Mouse (Mus musculus) heart, embryonic 15.5 days (tissue): ENCODE results near the gene Ndufa13. TPM values are rescaled to one million over a fixed set of nuclear protein-coding genes. Genes with fewer than 3 reads are reported as not detected.

ENCODE experiments used
- ATAC-seq: fragments of 200-750 bp; cut with Nextera tagmentation; replicated peaks from 2 replicates; pipeline ENCODE4 v1.8.0; 2017; ENCODE audit warnings: low read depth, moderate TSS enrichment; ENCODE audit not compliant: insufficient number of reproducible peaks, insufficient read depth, low FRiP score
- H3K27ac ChIP-seq: fragments of 300-500 bp; sonication (generic); 2 replicates; pipeline ENCODE4 v1.5.1; 2015; ENCODE audit warnings: mild to moderate bottlenecking, inconsistent platforms
- H3K27me3 ChIP-seq: fragments of 300-500 bp; sonication (generic); 2 replicates; pipeline ENCODE4 v1.6.1; 2015; ENCODE audit warnings: inconsistent platforms
- H3K36me3 ChIP-seq: fragments of 300-500 bp; sonication (generic); 2 replicates; pipeline ENCODE4 v1.6.1; 2015; ENCODE audit warnings: mild to moderate bottlenecking, inconsistent platforms
- H3K4me1 ChIP-seq: fragments of 300-500 bp; sonication (generic); replicated peaks from 2 replicates; pipeline ENCODE4 v1.6.1; 2015; ENCODE audit warnings: inconsistent platforms
- H3K4me2 ChIP-seq: fragments of 300-500 bp; sonication (generic); 2 replicates; pipeline ENCODE4 v1.6.1; 2015; ENCODE audit warnings: inconsistent platforms, mild to moderate bottlenecking, moderate library complexity
- H3K4me3 ChIP-seq: fragments of 300-500 bp; sonication (generic); 2 replicates; pipeline ENCODE4 v1.5.1; 2015; ENCODE audit warnings: mild to moderate bottlenecking, inconsistent platforms
- H3K9ac ChIP-seq: fragments of 300-500 bp; sonication (generic); 2 replicates; pipeline ENCODE4 v1.6.1; 2015; ENCODE audit warnings: mild to moderate bottlenecking, inconsistent platforms
- H3K9me3 ChIP-seq: fragments of 300-500 bp; sonication (generic); replicated peaks from 2 replicates; pipeline ENCODE4 v1.6.1; 2016; ENCODE audit warnings: inconsistent platforms
- WGBS: fragments of 180-500 bp; shearing (Covaris S2); methylation state at CpG from one replicate; pipeline ENCODE4 v1.1.7; 2015; ENCODE audit warnings: mixed read lengths; 5-methylcytosine and 5-hydroxymethylcytosine counted together
- polyA plus RNA-seq: library from polyadenylated mRNA; unstranded; fragments of >200 nt; fragmentation: Nextera tagmentation; extraction: Ambion mirVana; gene quantifications from 2 replicates; pipeline ENCODE4 v1.2.1, GENCODE M21; 2015

Ndufa13 gene
- polyA plus RNA-seq, 1 experiment from 2014 or later = 390 TPM

DNA sequence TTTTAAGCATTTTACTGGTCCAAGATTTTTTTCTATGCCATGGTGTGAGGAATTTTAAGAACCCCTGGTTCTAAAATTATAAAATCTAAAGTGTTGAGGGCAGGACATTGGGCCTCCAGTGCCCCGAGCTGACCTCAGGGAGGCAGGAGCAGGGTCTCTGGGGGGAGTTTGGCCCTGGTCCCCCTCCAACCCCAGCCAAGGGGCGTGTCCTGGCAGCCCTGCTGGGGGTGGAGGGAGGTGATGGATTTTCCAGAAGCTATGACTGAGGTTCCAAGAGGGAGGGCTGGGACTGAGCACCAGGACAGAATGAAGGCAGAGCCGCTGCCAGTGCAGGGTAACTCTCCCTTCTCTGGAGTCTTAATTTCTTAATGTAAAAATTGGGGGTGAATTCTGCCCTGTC, 24.4 kb downstream of the Ndufa13 start:
- H3K9me3 ChIP-seq = no peaks in the 10 kb centered on the region
- ATAC-seq = no peak
- 56% methylated on average over 3 of the region's 3 CpGs for WGBS
- no peak overlapping the region for H3K4me2 ChIP-seq
- peaks cover 18% of the 10 kb centered on the region for H3K4me1 ChIP-seq
- H3K27me3 ChIP-seq = peaks cover 63% of the 10 kb centered on the region
- no peak overlapping the region for H3K4me3 ChIP-seq
- H3K36me3 ChIP-seq = no peaks in the 10 kb centered on the region
- H3K9ac ChIP-seq = no peak overlapping the region
- H3K27ac ChIP-seq = no peak overlapping the region

DNA sequence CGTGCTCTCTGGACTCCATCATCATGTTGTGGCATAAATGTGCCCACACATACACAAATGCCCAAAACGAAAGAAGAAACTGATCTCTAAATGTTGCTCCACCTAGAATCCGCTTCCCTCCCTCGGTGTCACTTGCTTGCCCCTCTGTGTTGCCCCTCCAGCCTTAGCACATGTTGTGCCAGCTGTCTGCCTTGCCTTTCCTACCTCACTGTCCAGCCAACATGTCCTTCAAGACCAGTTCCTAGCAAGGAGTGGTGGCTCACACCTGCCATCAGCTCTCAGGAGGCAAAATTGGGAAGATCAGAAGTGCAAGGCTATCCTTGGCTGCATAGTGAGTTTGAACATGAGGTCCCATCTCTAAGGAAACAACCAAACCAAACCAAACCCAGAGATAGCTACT, 25.0 kb downstream of the Ndufa13 start:
- no peaks in the 10 kb centered on the region for H3K36me3 ChIP-seq
- no peak overlapping the region for H3K27ac ChIP-seq
- no peak for ATAC-seq
- no peak overlapping the region for H3K4me2 ChIP-seq
- no peak overlapping the region for H3K9ac ChIP-seq
- H3K27me3 ChIP-seq = peaks cover 59% of the 10 kb centered on the region
- no peak overlapping the region for H3K4me3 ChIP-seq
- WGBS = 81% methylated on average over 4 of the region's 4 CpGs
- H3K9me3 ChIP-seq = no peaks in the 10 kb centered on the region
- peaks cover 15% of the 10 kb centered on the region for H3K4me1 ChIP-seq

DNA sequence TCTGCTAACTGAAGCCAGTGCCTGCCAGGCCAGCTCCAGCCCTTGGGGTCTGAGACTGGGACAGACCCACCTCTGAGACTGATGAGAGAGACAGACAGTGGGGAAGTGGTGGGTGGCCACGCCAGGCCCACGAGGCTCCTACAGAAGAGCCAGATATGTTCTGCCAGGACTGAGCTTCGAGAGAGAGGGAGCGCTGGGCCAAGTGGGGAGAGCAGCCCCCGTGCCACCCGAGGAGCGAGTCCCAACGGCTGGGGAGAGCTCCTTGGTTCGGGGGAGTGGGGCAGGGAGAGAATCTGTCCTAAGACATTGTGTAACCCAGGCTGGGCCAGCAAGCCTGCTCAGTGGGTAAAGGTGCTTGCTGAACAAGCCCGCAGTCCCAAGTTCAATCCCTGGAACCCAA, 25.4 kb downstream of the Ndufa13 start:
- no peak overlapping the region for H3K4me3 ChIP-seq
- H3K27ac ChIP-seq = no peak overlapping the region
- 76% methylated on average over 10 of the region's 10 CpGs for WGBS
- no peaks in the 10 kb centered on the region for H3K9me3 ChIP-seq
- H3K9ac ChIP-seq = no peak overlapping the region
- no peaks in the 10 kb centered on the region for H3K36me3 ChIP-seq
- H3K4me1 ChIP-seq = peaks cover 11% of the 10 kb centered on the region
- no peak overlapping the region for H3K4me2 ChIP-seq
- peaks cover 54% of the 10 kb centered on the region for H3K27me3 ChIP-seq
- ATAC-seq = no peak

DNA sequence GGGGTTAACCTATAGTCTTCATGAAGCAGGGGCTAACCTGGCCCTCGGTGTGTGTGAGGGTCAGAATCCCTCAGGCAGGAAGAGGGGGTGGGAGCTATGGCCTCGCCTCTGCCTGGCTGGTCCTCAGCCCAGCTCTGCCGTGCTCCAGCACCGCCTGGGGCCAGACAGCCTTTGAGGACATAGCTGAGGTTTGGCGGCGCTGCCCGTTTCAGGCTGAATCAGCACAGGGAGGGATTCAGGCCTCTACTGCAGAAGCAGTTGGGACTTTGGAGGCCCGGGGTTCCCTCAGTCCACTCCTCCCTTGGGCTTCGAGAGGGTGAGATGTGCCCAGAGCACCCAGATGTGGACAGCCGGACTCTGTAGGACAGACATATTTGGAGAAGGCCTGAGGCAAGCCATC, 26.3 kb downstream of the Ndufa13 start:
- no peaks in the 10 kb centered on the region for H3K36me3 ChIP-seq
- no peak overlapping the region for H3K9ac ChIP-seq
- no peak overlapping the region for H3K27ac ChIP-seq
- peaks cover 49% of the 10 kb centered on the region for H3K27me3 ChIP-seq
- no peaks in the 10 kb centered on the region for H3K9me3 ChIP-seq
- H3K4me2 ChIP-seq = no peak overlapping the region
- WGBS = 41% methylated on average over 10 of the region's 10 CpGs
- no peak; the same call in 1 of the 2 replicates for ATAC-seq
- no peak overlapping the region for H3K4me3 ChIP-seq
- peaks cover 2% of the 10 kb centered on the region for H3K4me1 ChIP-seq

DNA sequence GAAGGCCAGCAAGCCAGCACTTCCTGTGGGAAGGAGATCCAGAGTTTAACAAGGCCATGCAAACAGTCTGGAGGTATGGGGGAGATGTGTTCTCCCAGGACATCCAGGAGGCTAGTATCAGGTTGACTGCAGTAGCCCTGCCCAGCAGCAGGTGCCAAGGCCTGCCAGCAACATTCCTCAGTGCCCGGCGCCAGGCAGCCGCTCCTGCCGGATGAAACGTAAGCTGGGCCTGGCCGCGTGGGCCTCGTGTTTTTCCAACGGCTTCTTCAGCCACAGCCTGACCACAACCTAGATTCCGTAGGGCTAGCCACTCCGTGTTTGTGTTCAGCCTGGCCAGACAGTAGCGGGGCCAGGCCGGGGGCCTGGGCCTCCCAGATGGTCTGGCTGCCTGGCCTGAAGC, 27.7 kb downstream of the Ndufa13 start:
- no peak overlapping the region for H3K4me3 ChIP-seq
- peaks cover 35% of the 10 kb centered on the region for H3K27me3 ChIP-seq

DNA sequence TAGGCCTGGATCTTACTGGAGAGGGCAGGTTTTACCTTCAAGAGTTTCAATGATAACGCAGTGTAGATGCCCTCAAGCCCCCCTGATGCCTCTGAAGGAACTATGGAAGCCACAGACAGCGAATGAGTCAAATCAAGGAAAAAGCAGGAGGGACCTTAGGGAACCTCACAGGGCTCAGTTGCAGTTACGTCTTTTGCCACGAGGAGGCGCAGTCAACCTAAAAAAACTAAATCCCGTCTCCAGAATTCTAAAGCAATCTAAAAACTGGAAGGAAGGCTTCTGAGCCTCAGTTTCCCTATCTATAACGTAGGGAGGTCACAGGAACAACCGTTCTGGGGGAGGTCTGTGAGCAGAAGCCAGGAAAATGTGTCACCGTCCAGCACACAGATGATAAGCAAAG, 28.2 kb downstream of the Ndufa13 start:
- Histone ChIP-seq H3K27ac (no peak overlapping the region), H3K9ac (no peak overlapping the region), H3K27me3 (peaks cover 30% of the 10 kb centered on the region), H3K4me2 (no peak overlapping the region), H3K36me3 (no peaks in the 10 kb centered on the region), H3K4me1 (no peaks in the 10 kb centered on the region; the same call in 1 of the 2 replicates), H3K9me3 (no peaks in the 10 kb centered on the region), H3K4me3 (no peak overlapping the region)
- no peak for ATAC-seq
- WGBS = 11% methylated on average over 9 of the region's 9 CpGs

More for the DNA sequence above, 27.7 kb downstream of the Ndufa13 start:
- Histone ChIP-seq H3K9ac (no peak overlapping the region), H3K4me2 (no peak overlapping the region), H3K9me3 (no peaks in the 10 kb centered on the region), H3K36me3 (no peaks in the 10 kb centered on the region), H3K27ac (no peak overlapping the region), H3K4me1 (no peaks in the 10 kb centered on the region; the same call in 1 of the 2 replicates)
- no peak for ATAC-seq
- WGBS = 71% methylated on average over 13 of the region's 13 CpGs

DNA sequence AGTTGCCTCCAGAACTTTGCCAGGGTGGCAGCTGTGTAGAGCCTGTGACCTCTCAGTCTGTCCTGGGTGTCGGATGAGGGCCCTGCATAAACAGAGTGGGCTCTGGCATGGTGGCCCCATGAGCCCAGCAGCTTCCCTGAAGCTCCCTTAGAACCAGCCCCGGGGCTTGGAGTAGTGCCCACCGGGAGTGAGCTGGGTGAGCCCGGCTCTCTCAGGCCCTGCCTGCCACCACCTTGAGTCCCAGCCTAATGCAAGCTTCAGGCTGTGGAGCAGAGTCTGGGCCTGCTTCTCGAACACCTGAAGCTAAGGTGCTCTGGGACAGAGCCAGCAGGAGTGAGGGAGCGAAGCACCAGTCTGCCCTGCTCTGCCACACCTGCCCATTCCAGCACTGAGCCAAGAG, 31.5 kb downstream of the Ndufa13 start:
- 86% methylated on average over 6 of the region's 6 CpGs for WGBS
- Histone ChIP-seq H3K27ac (no peak overlapping the region), H3K36me3 (no peaks in the 10 kb centered on the region), H3K9me3 (no peaks in the 10 kb centered on the region), H3K27me3 (peaks cover 8% of the 10 kb centered on the region; the same call in 1 of the 2 replicates), H3K4me1 (peaks cover 6% of the 10 kb centered on the region), H3K4me3 (no peak overlapping the region), H3K4me2 (no peak overlapping the region), H3K9ac (no peak overlapping the region)
- ATAC-seq = no peak

DNA sequence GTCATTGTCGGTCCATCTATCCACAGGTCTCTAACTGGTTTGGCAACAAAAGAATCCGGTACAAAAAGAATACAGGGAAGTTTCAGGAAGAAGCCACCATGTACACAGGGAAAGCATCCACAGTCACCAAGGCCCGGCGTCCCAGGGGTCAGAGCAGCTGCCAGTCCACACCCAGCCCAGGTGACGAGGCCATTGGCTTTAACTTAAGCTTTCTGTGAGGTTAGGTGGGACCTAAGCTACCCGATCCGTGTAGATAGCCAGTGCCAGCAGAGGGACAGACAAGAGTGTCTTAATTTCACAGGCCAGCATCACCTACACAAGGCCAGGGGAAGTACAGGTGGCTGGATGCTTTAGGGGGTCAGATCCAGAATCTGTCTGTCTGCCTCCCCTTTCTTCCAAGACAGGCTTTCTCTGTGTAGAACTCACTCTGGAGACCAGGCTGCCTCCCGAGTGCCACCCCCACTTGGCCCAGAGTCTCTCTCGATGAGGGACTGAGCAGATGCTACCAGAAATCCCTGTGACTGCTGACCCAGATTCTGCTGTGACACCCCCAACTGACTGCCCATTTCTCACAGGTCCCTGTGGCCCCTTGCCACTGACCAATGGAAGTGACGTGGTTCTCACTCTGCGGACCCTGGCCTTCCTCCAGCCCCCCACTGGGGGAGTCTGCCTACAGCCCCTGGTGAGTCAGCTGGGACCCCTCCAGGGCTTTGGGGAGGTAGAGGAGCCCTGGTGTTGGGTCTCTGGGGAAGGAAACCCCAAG, 32.2 kb downstream of the Ndufa13 start:
- 76% methylated on average over 11 of the region's 11 CpGs for WGBS
- H3K27ac ChIP-seq = no peak overlapping the region
- no peak overlapping the region for H3K4me3 ChIP-seq
- H3K27me3 ChIP-seq = 0 out of 2 replicates have a peak, but pooled peaks cover 8% of the 10 kb centered on the region
- H3K4me2 ChIP-seq = no peak overlapping the region
- no peaks in the 10 kb centered on the region for H3K9me3 ChIP-seq
- no peak overlapping the region for H3K9ac ChIP-seq
- no peaks in the 10 kb centered on the region for H3K36me3 ChIP-seq
- H3K4me1 ChIP-seq = peaks cover 6% of the 10 kb centered on the region
- ATAC-seq = no peak

DNA sequence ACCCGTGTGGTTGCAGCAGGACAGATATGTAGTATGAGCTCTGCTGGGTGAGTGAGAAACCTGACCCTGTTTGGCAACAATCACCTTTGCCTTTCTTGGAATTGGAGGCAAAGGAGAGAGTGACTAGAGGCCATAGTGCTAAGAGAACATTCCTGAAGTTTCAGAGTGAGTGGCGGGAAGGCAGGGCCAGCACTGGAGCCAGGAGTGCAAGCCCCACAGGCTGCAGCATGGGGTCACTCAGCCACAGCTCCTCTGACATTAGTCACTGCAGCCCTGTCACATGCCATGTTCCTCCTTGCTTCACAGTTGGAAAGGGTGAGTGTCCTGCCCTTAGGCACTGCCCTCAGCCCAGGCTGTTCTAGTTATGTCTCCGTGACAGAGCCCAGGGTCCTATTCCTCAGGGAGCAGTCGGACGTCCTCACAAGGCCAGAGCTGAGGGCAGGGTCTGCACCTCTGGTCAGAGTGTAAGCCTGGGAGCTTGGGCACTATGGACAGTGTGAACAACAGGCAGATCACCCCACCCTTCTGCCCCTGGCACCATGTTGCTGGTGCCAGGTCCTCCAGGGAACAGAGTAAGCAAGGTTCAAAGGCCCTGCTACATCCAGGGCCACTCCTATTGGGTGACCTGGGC, 34.5 kb downstream of the Ndufa13 start:
- Histone ChIP-seq H3K4me1 (peaks cover 6% of the 10 kb centered on the region; the same call in 1 of the 2 replicates), H3K4me3 (no peak overlapping the region), H3K9me3 (no peaks in the 10 kb centered on the region), H3K9ac (no peak overlapping the region), H3K27ac (no peak overlapping the region), H3K4me2 (no peak overlapping the region), H3K36me3 (no peaks in the 10 kb centered on the region), H3K27me3 (0 out of 2 replicates have a peak, but pooled peaks cover 5% of the 10 kb centered on the region)
- 0 out of 2 replicates have a peak, but pooled peaks have one; percentile 32 for ATAC-seq
- WGBS = 58% methylated on average over 5 of the region's 5 CpGs

DNA sequence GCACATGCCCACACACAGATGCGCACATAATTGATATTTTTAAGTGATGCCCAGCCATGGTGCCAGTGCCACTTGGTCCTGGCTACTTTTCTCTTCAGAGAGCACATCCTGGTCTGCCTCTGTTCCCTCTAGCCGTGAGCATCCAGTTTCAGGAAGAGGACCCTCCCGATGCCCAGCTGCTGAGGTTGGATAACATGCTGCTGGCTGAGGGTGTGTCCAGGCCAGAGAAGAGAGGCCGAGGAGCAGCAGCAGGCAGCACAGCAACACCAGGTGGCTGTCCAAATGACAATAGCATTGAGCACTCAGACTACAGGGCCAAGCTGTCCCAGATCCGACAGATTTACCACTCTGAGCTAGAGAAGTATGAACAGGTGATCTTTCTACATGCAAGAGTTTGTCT, 38.2 kb downstream of the Ndufa13 start:
- H3K36me3 ChIP-seq = no peaks in the 10 kb centered on the region
- no peaks in the 10 kb centered on the region for H3K9me3 ChIP-seq
- no peak overlapping the region for H3K9ac ChIP-seq
- no peaks in the 10 kb centered on the region for H3K27me3 ChIP-seq
- no peak for ATAC-seq
- H3K4me2 ChIP-seq = no peak overlapping the region
- H3K4me3 ChIP-seq = no peak overlapping the region
- H3K4me1 ChIP-seq = peaks cover 6% of the 10 kb centered on the region; the same call in 1 of the 2 replicates
- WGBS = 64% methylated on average over 5 of the region's 5 CpGs
- no peak overlapping the region for H3K27ac ChIP-seq

DNA sequence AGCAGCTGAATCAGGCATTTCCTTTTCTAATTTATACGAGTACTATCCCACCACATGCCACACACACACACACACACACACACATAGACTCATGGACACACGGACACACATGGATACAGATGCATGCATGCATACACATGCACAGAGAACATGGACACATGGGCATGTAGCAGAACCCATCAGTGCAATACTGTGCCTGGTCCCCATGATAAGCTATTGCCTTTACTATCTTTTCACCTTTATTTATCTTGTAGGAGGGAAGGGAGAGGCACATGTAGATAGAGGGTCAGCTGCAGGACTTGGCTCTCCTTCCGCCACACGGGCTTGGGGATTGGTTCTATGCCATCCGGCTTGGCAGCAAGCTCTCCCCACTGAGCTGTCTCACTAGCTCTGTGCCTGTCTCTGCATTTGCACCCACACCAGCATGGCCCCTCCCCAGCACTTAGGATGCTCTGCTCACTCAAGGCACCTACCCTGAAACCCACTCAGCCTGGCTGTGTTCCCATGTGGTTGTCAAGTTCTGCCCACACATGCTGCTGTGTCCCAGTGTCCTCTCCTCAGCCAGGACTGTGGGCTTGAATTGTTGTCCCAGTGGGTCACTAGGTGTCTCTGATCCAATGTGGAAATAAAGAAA, 38.9 kb downstream of the Ndufa13 start:
- ATAC-seq = no peak
- WGBS = 73% methylated on average over 5 of the region's 5 CpGs
- Histone ChIP-seq H3K36me3 (no peaks in the 10 kb centered on the region), H3K9ac (no peak overlapping the region), H3K9me3 (no peaks in the 10 kb centered on the region), H3K4me3 (no peak overlapping the region), H3K27me3 (no peaks in the 10 kb centered on the region), H3K4me1 (peaks cover 6% of the 10 kb centered on the region; the same call in 1 of the 2 replicates), H3K4me2 (no peak overlapping the region), H3K27ac (no peak overlapping the region)
